Mouse (Mus musculus) CH12F3 (cell line): Measurements from ENCODE around the gene Prkn.

Source experiments
- in situ Hi-C: fragments of 300-500 bp; cut with MboI; formaldehyde crosslinking; loops from 2 replicates; pipeline ENCODE4 v1.14.3; 2020; ENCODE audit warnings: low sequenced_read_pairs

Prkn gene

GRCm38 (mm10) chr17:10982136-10982535, 142.0 kb downstream of the Prkn start:
- in situ Hi-C loops: no loop called here

DNA sequence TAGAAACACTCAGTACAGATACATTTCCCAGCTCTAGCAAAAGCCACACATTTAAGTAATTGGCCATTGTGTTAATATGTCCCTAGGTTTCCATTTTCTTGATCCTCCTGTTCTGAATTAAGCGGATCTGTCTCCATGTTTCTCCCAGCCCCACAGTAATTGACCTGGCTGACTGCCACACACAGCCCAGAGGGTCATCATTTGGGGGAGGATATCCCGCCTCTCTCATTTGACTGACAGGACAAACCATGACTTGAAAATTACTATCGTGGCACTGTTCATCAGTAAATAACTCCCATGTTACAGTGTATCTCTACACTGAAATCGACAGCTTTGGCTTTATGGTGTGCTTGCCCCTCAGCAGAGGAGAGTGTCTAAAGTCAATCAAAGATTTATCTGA, 146.9 kb downstream of the Prkn start:
- in situ Hi-C loops: no loop called here

DNA sequence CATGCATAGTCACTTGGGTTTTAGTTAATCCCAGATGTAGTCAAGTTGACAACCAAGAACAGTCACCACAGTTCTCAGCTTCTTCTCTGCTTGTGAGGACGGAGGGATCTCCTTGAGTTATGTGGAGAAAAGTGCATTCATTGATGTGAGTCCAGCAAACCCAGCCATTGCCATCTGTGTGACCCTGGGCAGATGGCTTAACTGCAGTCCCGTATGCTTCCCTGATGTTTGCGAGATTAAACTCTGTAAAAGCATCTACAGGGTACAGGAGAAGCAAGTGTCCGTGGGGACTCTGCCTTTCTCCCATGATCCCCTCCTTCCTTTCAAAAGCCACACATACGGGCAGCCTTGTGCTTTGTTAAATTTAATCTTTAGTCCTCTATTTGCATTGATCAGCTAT, 157.1 kb downstream of the Prkn start:
- in situ Hi-C loops: no loop called here

- in situ Hi-C loops: no loop called here
Measured at GRCm38 (mm10) chr17:11023371-11023770, 183.2 kb downstream of the Prkn start.

GRCm38 (mm10) chr17:11029348-11029747, 189.2 kb downstream of the Prkn start:
- in situ Hi-C loops: no loop called here

DNA sequence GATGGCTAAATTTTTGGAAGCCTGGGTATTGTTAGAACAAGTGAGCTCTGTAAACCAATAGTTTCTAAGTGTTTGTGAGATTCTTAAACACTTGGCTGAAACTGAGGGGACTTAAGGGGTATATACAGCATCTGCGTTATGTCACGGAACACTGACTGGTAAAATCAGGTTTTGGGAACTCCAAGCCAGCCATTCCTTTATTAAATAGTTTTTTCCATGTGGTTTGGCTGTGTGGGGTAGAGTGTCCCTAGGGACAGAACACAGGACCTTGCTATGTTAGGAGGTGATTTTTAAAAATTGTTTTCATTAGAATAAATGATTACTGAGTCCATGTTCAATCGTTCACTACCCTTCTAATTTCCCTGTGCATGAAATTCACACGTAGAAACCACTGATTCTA, 190.8 kb downstream of the Prkn start:
- in situ Hi-C loops: no loop called here

DNA sequence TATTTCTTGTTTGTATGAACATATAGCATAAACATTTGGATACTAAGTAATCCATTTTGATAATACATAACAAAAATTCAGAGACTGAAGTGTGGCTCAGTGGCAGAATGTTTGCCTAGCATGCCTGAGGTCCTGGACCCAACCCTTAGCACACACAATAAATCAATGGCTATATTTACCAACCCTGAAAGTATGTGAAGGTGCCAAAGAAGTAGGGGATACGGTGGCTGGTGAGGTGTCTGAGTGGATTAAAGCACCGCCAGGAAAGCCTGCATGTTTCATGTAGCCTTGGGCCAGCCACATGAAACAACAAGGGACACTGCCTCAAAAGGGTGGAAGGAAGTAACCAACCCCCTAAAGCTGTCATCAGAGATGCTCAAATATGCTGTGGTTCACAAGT, 192.2 kb downstream of the Prkn start:
- in situ Hi-C loops: no loop called here

GRCm38 (mm10) chr17:11033594-11033993, 193.4 kb downstream of the Prkn start:
- in situ Hi-C loops: no loop called here

GRCm38 (mm10) chr17:11038272-11038671, 198.1 kb downstream of the Prkn start:
- in situ Hi-C loops: no loop called here

DNA sequence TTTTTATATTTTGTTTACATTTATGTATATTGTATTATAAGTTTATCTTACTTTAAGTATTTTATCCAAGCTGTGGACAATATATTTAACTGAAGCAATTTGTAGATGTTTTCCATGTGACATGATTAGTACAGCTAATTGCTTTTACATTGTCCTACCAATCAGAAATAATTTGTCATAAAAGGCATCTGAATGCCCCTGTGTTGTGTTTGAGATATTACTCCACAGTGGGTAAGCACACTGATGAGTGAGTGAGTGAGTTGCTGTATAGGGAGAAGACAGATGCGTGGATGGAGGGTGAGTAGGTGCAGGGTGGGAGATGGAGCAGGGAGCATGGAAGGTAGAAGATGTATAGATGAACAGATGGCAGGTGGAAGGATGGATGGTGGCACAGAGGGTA, 218.8 kb downstream of the Prkn start:
- in situ Hi-C loops: no loop called here

DNA sequence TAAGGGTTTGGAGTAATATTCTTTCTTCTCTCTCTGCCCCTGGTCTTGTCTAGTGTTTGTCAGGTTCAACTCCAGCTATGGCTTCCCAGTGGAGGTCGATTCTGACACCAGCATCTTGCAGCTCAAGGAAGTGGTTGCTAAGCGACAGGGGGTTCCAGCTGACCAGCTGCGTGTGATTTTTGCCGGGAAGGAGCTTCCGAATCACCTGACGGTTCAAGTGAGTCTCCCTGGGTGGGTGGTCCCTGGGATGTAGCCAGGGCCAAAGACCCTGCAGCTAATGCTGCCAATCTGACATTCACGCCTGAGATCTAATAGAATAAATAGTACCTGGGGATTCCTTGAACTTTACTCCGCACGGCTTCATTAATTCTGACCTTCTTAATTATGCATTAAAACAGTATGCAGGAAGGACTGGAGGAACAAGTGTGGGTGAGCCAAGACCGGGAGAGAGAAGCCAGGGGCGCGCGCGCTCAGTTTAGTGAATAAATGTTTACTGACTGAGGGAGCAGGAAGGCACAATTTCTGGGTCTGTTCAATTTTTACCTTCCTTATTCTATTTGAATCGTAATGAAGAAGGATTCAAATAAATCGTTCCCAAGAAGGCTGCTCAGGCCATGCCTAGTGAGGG, 227.0 kb downstream of the Prkn start:
- in situ Hi-C loops: no loop called here

- in situ Hi-C loops: no loop called here
Measured at GRCm38 (mm10) chr17:11067704-11068475, 227.7 kb downstream of the Prkn start.

DNA sequence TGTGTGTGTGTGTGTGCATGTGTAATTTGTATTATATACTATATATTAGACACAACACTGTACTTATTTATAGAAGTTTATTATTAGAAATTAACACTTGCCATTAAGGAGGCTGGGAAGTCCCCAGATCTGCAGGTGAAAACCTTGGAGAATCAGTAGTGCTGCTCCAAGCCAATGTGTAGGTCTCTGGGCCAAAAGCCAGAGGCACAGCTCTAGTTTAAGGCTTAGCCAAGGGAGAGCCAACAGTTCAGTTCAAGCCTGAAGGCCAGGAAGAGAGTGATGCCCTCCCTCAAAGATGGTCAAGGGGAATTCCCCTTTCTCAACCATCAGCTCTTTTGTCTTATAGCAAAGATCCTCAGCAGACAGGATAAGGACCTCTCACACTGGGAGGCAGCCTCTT, 230.8 kb downstream of the Prkn start:
- in situ Hi-C loops: no loop called here

DNA sequence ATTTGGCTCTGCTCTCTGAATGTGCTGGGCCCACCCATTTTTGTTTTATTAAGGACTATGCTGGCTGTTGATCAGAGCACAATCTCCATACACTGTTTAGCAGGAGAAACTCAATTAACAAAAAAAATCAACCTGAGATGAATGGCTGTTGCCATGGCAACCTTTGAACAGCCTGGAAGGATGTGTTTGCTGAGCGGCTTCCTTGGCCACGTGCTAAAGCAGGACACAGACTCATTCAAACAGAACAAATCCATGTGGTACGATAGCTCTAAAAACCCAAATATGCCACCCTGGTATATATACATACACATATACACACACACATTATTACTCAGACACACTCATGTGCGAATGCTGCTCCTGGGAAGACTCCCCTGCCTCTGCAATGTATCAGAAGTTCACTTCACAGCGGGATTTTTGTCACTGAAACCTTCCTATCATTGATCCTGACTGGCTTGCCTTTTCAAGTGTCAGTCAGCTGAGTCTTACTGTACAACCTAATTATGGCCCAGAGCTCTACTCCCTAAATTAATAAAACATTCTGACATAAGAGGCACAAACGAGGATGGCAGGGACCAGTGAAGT, 236.2 kb downstream of the Prkn start:
- in situ Hi-C loops: no loop called here

DNA sequence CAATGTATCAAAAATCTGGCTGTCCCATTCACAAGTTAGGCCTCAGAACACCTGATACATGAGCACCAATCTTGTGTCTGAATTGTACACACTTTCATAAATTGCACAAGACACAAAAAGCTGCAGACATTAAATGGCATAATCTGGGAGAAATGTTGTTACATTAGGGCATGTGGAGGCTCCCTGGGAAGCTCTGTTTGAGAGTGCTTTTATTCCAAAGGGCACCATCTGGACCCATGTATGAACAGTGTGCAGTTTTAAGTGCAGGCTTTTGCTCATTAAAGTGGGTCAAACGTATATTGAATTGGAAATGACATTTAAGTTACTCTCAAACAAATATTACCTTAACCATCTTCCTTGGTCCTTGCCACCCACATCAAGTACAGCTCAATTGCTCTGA, 246.3 kb downstream of the Prkn start:
- in situ Hi-C loops: no loop called here

- in situ Hi-C loops: no loop called here
Measured at GRCm38 (mm10) chr17:11087088-11087487, 246.9 kb downstream of the Prkn start.

DNA sequence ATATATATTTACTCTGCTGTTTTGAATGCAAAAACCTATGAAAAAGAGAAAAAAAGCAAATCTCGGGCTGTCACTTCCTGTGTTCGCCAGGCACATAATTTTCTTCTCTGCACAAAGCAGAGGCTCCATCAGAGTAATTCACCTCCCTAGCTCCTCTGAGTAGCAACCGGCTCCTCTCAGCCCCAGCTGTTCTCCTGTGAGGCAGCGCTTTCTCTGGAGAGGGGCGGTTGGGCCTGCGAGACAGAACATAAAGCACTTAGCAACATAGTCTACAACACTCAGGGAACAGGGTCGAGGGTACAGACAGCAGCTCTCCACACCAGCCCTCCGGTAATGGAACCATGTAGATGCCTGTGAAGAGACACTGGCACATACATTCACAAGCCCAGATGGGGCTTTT, 247.6 kb downstream of the Prkn start:
- in situ Hi-C loops: no loop called here

- in situ Hi-C loops: no loop called here
Measured at GRCm38 (mm10) chr17:11089361-11089760, 249.2 kb downstream of the Prkn start.

- in situ Hi-C loops: no loop called here
Measured at GRCm38 (mm10) chr17:11092900-11093299, 252.7 kb downstream of the Prkn start.

DNA sequence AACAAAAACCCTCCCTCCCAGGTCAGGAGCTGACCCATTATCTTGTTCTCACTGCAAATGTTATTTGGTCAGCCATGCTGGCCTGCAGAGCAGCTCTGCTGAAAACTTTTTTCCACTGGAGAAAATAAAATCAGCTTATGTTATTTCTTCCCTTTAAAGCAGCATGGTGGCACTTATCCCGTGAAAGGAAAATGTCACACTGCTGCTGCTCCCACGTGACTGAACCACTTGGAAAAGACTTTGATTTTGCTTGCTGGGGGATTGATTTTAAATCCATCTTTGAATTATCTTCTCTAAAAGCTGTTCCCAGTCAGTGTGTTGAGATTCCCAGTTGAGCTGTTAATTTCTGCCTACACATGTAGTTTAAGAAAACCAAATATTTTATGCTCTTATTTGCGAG, 253.1 kb downstream of the Prkn start:
- in situ Hi-C loops: no loop called here

DNA sequence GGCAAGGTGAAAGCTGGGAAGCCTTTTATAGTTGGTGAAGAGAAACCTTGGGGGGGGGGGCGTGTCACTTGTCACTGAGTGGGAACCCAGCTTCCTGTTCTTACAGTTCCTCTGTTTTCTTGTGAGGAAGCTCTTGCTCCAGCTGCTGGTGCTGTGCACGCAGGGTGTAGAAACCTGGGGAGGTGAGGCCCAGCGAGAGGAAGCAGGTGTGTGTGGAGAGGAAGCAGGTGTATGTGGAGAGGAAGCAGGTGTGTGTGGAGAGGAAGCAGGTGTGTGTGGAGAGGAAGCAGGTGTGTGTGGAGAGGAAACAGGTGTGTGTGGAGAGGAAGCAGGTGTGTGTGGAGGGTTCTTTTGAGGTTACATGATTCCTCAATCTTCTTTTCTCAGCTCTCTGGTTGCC, 266.8 kb downstream of the Prkn start:
- in situ Hi-C loops: no loop called here

- in situ Hi-C loops: no loop called here
Measured at GRCm38 (mm10) chr17:11107916-11108315, 267.7 kb downstream of the Prkn start.
